Mouse (Mus musculus) ES-E14 (cell line): ENCODE measurements around the gene Nceh1.

Source experiments
- CHD2 ChIP-seq: IDR thresholded peaks from 2 replicates; pipeline ENCODE4 v1.6.1; 2014; ENCODE audit warnings: mild to moderate bottlenecking, low read depth, low read length, inconsistent platforms
- HCFC1 ChIP-seq: IDR thresholded peaks from 2 replicates; pipeline ENCODE4 v1.6.1; 2012; ENCODE audit warnings: low read length, inconsistent platforms, borderline replicate concordance; ENCODE audit not compliant: insufficient read depth
- MAFK ChIP-seq: IDR thresholded peaks from 2 replicates; pipeline ENCODE4 v1.6.1; 2014; ENCODE audit warnings: mild to moderate bottlenecking, low read depth, low read length, inconsistent platforms; ENCODE audit not compliant: insufficient read depth
- ZC3H11A ChIP-seq: IDR thresholded peaks from 2 replicates; pipeline ENCODE4 v1.6.1; 2012; ENCODE audit warnings: low read depth, mild to moderate bottlenecking, inconsistent platforms, low read length, borderline replicate concordance
- ZNF384 ChIP-seq: IDR thresholded peaks from 2 replicates; pipeline ENCODE4 v1.6.1; 2012; ENCODE audit warnings: low read depth, low read length, inconsistent platforms

- TF ChIP-seq CHD2 (no peak), MAFK (no peak), ZNF384 (no peak), HCFC1 (no peak), ZC3H11A (no peak)
These were observed 147.9 kb downstream of the Nceh1 start for GRCm38 (mm10) chr3:27330706-27331105.
